Mouse (Mus musculus) heart, adult 2 months (tissue): ENCODE results near the gene Olfr134.
"Not testable (repeated sequence)": the region's sequence is repeated elsewhere in the genome, so short reads cannot be mapped to it uniquely, and the experiment has no call there.

Experiments
- CTCF ChIP-seq: fragments of 200-600 bp; IDR thresholded peaks from 2 replicates; pipeline ENCODE4 v1.8.1; 2022; ENCODE audit warnings: antibody characterized with exemption, mild to moderate bottlenecking, moderate library complexity
- EP300 ChIP-seq: fragments of 200-500 bp; IDR thresholded peaks from 2 replicates; pipeline ENCODE4 v1.6.1; 2011; ENCODE audit warnings: low read depth, low read length, control low read depth; ENCODE audit not compliant: insufficient read depth
- POLR2A ChIP-seq: fragments of 200-500 bp; IDR thresholded peaks from 2 replicates; pipeline ENCODE4 v1.6.1; 2011; ENCODE audit warnings: mild to moderate bottlenecking, low read depth, low read length, control low read depth; ENCODE audit not compliant: insufficient read depth

DNA sequence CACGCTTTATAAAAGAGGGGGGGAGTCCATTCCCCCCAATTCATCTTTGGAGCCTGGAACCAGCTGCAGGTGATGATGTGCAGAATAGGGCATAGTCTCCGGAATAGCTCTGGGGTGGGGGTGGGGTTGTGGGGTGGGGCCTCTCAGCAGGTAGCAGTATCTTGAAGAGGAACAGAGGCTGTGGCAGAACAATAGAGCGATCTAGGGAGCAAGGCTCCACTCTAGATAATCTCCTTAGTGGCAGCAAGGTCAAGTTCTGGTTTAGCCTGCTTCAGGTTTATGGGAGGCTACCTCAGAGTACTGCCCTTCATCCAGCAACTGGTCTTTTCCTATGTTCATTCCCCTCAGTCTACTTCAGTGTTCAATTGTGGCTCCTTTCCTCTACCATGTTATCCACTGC is 45.8 kb upstream of the Olfr134 start:
- TF ChIP-seq POLR2A, CTCF, EP300: not testable (repeated sequence)
